Mouse (Mus musculus): ENCODE results near the gene Sgtb.

Sgtb gene

DNA sequence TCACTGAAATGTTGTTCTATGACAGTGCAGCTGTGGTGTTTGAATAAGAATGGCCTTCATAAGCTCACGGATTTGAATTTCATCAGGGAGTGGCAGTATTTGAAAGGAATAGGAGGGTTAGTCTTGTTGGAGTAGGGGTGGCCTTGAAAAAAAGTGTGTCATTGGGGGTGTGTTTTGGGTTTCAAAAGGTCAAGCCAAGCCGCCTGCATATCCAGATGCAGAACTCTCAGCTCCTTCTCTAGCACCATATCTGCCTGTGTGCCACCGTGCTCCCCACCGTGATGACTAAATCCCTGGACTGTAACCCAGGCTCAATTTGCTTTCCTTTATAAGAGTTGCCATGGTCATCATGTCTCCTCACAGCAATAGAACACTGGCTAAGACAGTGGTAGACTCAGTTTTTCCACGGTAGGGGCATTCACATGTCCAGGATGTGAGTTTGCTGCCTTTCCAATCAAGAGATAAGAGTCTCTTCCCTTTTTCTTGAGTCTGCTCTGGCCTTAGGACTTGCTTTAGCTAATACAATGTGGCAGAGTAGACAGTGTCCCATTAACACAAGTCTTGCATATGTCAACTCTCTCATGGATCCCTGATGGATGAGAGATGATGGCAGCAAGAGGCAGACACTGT lies 7.8 kb upstream of the Sgtb start:
- in situ Hi-C loops (cut with MboI; ENCODE audit: low pct_unique_long_range_greater_than_20kb in 1 of 2, low sequenced_read_pairs in 2 of 2, unreplicated experiment in 1 of 2) = no loop called here

DNA sequence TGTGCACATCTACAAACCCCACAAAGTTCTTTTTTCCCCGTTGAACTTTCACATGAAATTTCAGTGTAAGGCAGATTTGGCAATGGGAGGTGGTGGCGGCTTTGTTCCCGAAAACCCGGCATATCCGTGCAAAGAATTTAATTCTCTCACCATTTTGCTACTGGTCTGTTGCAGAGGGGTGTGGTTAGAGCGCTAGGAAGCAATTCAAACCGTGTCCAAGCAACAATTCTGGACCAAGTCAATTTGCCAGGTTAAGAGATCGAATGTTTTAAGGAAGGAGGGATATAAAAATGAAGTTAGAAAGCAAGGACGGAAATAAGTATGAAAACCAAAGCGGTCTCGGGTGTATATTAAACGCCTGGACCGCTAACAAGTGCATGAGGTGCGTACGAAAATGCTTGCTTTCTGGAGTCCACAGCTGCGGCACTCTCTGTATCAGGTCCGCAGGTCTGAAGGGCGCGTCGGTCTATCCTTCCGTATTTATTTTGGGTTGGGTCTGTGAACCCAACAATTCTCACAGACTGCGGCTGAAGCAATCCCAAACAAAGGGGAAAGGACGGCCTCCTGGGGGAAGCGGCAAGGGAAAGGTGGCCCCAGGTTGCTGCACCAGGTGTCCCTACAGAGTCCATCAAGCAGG lies 772 bp upstream of the Sgtb start:
- in situ Hi-C loops (cut with MboI; ENCODE audit: low pct_unique_long_range_greater_than_20kb in 1 of 2, low sequenced_read_pairs in 2 of 2, unreplicated experiment in 1 of 2) = no loop called here

DNA sequence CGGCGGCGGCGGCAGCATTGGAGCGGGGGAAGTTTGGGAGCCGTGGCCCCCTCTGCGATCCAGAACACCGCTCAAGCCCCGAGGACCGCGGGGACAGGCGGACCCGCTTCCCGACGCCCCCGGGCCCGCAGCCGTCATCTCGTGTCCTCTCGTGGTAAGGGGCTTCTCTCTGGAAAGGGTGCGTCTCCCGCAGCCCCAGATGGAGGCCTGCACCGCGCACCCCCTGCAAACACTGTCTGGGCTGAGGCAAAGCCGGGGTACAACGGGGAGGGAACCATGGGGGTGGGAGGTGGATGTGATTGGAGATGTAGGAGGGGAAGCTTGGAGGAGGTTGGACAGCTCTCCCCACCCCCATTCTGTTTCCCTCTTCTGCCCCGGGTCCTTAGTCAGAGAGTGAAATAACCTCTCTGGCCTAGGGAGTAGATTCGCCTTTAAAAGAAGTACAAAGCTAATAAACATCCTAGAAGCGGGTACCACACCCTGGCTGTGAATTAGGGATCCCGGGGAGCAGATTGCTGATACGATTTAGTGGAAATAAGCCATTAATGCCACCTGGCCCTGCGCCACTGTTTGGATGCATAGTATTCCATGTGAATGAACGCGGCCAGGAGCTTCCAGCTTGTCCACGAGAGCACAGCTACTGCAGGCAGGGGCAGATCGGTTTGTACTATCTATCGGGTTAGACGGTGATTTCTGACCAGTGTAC lies 428 bp downstream of the Sgtb start:
- in situ Hi-C loops (cut with MboI; ENCODE audit: low pct_unique_long_range_greater_than_20kb in 1 of 2, low sequenced_read_pairs in 2 of 2, unreplicated experiment in 1 of 2) = no loop called here

DNA sequence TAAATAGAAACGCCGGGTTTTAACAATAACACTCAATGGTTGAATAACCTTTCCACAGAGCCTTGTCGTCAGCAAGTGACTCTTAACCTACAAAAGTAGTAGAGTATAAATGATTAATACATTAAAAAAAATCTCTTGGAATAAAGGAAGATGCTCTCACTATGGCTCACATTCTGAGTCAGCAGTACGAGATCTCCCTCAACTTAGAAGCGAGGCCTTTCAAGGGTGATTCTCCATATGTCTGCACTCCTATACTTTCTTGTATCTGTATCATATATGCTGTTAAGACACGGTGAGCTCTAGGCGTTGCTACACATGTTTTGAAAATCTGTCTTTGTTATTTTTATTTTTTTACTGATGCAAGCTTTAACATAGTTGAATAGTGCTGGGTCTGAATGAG lies 985 bp downstream of the Sgtb start:
- in situ Hi-C loops (cut with MboI; ENCODE audit: low pct_unique_long_range_greater_than_20kb in 1 of 2, low sequenced_read_pairs in 2 of 2, unreplicated experiment in 1 of 2) = no loop called here

DNA sequence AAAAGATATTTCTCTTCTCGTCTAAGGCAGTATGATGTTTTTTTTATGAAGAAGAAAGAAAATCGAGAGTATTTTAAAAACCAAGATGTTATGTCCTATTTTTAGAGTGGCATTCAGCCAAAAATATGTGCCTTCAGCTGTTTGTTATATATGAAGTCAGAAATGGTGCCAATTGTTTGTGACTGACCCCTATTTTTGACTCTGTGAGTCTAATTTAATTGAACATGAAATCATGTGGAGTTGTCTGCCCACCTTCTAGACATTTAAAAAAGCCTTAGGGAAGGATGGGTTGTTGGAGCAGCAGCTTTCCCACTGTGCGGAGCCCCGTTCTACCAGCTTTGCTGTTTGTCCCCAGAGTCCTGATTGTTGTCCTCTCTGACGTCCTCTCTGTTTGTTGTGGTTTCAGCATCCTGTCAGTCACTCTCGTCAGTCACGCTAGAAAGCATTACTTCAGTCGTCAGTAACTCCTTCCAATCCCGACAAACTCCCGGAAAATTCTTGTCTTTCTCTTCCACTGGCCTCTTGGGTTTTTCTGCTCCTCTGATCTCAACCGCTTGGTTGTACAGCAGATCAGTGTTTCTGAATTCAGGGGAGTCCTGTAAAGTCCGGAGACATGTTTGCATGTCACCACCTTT lies 2.8 kb downstream of the Sgtb start:
- in situ Hi-C loops (cut with MboI; ENCODE audit: low pct_unique_long_range_greater_than_20kb in 1 of 2, low sequenced_read_pairs in 2 of 2, unreplicated experiment in 1 of 2) = no loop called here

DNA sequence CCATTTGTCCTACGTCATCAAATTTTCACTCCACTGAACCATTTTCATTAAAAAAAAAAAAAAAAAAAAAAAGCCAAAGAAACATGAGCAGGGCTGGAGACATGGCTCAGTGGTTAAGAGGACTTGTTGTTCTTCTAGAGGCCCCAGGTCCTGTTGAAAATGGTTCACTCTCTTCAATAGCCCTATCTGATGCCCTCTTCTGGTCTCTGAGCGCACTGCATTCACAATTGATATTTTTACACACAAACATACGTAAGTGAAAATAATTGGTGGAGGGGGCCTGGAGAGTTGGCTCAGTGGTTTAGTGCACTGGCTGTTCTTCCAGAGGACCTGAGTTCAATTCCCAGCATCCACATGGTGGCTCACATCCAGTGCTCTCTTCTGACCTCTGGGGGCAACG lies 4.2 kb downstream of the Sgtb start:
- in situ Hi-C loops (cut with MboI; ENCODE audit: low pct_unique_long_range_greater_than_20kb in 1 of 2, low sequenced_read_pairs in 2 of 2, unreplicated experiment in 1 of 2) = no loop called here

DNA sequence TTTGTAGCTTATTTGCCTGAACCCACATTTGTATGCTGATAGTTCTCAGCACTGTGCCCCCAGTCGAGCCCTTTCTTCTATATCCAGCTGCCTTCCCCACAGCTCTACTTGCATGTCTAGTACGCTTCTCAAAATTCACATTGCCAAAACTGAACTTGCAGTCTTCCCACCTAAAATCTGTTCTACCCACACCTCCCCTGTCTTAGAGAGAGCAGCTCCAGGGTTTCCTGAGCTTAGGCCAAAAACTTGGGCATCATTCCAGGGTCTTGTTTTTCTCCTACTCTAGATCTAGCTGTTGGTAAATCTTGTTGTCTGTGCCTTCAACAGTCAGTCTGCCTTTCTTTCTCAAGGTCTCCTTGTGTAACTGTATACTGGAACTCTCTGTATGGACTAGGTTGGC lies 5.3 kb downstream of the Sgtb start:
- in situ Hi-C loops (cut with MboI; ENCODE audit: low pct_unique_long_range_greater_than_20kb in 1 of 2, low sequenced_read_pairs in 2 of 2, unreplicated experiment in 1 of 2) = no loop called here

DNA sequence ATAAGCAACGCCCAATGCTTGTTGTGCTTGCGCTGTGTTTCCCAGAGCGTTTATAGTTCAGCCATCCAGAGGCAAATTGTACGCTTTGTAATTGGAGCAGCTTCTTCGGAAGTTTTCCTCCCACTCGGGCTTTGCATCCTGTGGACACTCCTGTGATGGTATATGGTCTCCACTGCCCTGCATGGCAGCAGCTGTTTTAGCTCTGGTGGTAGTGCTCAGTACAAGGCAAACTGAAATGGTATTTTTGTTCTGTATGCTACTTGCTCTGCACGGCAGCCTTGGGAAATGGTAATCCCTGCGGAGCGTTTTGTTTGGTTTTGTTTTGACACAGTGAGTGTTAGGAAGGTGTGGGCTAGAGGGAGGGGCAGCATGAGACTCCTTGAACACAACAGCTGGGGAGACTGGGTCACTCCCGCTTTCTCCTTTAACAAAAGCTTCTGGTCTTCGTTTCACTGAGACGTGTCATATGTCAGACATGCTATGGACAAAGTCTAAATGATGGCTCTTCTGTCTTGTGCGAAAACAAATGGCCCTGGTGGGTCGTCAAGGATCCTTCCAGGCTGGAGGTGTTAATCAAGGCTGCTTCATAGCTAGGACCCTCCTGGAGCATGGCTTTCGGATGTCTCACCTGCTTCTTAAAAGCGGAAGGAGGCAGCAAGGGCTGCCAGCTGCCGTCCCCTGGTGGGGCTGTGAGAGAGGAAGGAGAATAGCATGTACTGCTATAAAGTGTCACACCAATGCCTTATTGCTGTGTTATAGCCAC lies 12.7 kb downstream of the Sgtb start:
- in situ Hi-C loops (cut with MboI; ENCODE audit: low pct_unique_long_range_greater_than_20kb in 1 of 2, low sequenced_read_pairs in 2 of 2, unreplicated experiment in 1 of 2) = no loop called here

DNA sequence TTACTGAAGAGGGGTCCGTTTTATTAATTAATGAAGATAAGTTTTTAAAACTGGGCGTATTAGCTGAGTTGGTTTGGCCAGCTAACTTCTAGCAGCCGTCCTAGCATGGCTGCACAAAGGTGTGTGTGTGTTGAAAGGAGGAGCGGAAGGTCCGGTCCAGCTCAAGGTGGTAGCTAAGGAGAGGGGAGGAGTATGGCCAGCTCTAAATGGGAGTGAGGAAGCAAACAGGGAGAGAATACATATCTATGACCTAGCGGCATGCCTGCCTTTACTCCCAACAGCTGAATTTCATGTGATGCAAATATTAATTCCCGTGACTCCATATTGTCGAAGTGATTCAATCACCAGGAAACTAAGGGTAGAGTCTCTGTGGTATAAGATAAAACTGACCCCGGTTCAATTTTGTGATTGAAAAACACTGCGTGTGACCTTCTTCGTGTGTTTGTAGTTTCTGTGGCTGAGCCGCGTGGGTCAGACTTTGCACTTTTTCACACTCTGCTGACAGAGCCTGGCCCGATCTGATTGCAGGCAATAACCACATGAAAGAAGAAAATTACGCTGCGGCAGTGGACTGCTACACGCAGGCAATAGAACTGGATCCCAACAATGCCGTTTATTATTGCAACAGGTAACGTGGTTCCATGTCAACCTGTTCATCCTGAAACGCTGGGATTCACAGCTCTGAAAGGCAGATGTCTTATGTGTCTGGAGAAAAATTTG lies 14.3 kb downstream of the Sgtb start:
- in situ Hi-C loops (cut with MboI; ENCODE audit: low pct_unique_long_range_greater_than_20kb in 1 of 2, low sequenced_read_pairs in 2 of 2, unreplicated experiment in 1 of 2) = no loop called here

DNA sequence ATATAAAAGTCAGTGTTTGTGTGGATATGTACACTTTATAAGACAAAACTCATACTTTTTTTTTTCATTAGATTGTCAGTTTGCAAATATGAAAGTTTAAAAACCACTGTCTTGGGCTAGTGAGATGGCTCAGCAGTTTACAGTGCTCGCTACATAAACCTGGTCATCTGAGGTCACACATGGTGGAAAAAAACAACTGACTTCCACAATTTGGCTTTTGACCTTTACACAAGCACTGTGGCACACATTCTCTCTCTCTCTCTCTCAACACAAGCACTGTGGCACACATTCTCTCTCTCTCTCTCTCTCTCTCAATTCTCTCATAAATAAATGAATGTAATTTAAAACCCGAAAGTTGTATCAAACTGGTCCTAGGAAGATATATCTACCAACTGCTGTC lies 23.0 kb downstream of the Sgtb start:
- in situ Hi-C loops (cut with MboI; ENCODE audit: low pct_unique_long_range_greater_than_20kb in 1 of 2, low sequenced_read_pairs in 2 of 2, unreplicated experiment in 1 of 2) = no loop called here

DNA sequence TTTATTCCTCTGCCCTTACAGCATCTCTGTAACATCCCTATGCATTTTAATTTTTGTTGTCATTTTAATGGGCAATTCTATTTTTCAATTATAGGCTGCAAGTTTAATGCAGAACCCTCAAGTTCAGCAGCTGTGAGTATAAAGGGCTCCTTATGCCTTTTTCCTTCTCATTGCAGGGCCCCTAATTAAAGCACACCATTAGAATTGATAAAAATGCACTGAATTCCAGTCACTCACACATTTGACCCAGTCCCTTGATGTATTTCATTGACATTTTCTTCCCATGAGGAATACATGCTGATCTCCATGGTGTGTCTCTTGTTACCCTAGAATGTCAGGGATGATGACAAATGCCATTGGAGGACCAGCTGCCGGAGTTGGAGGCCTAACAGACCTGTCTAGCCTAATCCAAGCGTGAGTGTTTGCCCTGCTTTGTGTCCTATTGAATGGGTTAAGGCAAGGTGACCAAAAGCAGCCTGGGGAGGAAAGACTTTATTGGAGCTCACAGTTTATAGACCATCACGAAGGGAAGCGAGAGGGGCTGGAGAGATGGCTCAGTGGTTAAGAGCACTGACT lies 25.1 kb downstream of the Sgtb start:
- in situ Hi-C loops (cut with MboI; ENCODE audit: low pct_unique_long_range_greater_than_20kb in 1 of 2, low sequenced_read_pairs in 2 of 2, unreplicated experiment in 1 of 2) = no loop called here

DNA sequence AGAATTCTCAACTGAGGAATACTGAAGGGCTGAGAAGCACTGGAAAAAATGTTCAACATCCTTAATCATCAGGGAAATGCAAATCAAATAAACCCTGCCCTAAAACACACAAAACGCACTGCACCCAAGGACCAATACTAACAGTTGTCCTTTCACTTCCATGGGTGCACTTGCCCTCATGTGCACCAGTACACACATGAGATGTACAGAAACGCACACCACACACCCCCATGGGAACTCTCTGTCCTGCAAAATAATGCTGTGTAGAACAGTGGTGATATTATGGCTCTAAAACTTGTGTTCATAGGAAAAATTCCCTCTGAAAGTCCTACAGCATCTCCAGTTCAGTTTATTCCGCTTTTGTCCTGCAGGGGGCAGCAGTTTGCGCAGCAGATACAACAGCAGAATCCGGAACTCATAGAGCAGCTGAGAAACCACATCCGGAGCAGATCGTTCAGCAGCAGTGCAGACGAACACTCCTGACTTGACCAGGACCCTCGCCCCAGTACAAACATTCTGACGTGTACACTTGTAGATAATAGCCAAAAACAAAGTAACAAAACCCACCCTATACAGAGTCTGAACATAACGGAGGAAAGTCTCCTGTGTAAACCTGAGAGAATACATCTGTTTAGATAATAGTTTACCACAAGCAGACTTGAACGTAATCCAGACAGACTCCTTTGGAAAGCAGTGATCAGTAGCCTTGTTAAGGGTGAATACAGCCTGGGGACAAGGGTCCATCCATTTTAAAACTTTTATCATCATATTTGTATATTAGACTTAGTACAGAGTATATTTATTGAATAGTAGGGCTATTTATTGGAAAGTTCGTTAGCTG lies 30.0 kb downstream of the Sgtb start:
- in situ Hi-C loops (cut with MboI; ENCODE audit: low pct_unique_long_range_greater_than_20kb in 1 of 2, low sequenced_read_pairs in 2 of 2, unreplicated experiment in 1 of 2) = no loop called here

DNA sequence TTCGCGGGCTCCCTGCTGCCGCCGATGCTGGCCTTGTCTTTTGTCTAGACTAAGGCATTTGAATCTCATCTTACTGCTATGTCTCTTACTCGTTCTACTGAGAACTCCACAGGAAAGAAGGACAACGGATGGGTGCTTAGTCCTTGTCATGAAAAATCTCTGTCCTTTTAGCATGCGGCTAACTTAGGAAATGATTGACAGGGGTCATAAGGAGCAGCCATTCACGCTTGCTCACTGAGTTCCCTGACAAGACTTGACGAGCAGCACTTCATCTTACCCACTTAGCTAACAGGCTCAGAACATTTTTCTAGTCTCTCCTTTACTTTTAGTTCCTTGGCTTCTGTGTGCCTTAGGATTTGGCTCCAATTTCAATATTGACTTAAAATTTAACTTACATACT lies 35.3 kb downstream of the Sgtb start:
- in situ Hi-C loops (cut with MboI; ENCODE audit: low pct_unique_long_range_greater_than_20kb in 1 of 2, low sequenced_read_pairs in 2 of 2, unreplicated experiment in 1 of 2) = no loop called here

DNA sequence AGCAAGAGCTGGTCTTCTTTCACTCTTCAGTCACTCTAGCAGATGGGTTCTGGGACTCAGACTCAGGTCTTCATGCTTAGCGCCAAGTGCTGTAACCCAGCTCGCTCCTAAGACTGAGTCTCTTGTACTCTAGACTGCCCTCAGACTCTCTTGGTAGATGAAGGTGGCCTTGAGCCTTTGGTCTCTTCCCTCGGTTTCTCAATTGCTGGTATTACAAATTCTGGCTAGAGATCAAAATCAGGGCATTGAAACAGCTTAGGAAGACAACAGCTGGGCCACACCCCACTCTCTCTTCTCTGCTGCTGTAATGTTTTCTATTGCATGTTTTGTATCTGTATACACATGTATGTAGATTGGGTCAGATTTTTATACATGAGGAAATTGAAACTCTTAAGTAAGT lies 36.1 kb downstream of the Sgtb start:
- in situ Hi-C loops (cut with MboI; ENCODE audit: low pct_unique_long_range_greater_than_20kb in 1 of 2, low sequenced_read_pairs in 2 of 2, unreplicated experiment in 1 of 2) = no loop called here

DNA sequence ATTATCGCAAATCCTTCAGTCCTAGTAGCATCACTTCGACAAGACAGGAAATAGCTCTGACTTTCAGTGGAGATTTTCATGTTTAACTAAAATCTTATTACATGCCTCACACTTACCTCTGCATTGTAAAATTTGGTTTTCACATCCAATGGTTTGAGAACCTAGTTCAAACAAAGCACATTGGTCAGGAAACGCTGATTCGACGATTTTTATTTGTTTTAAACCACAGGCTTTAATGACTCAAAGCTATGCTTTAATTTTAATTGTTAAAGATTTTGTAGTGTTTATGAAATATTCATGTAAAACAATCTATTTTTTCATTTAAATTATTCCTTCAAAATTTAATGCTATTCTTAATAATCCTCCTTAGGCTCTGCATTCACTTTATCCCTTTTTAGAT lies 44.6 kb downstream of the Sgtb start:
- in situ Hi-C loops (cut with MboI; ENCODE audit: low pct_unique_long_range_greater_than_20kb in 1 of 2, low sequenced_read_pairs in 2 of 2, unreplicated experiment in 1 of 2) = no loop called here

DNA sequence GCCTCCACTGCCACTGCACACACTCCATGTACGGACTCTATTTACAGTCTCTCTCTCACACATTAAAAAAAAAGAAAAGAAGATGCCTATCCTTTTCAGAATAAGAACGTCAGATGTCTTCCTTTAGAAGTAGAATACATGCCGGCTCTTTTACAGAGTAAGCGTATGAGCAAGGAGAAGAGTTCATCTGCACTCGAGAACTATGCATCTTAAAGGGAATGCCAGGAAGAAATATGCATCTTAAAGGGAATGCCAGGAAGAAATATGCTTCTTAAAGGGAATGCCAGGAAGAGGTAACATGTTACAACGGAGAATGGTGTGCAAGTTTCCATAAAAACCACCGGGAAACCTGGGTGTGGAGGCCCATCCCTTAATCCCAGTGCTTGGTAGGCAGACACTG lies 45.6 kb downstream of the Sgtb start:
- in situ Hi-C loops (cut with MboI; ENCODE audit: low pct_unique_long_range_greater_than_20kb in 1 of 2, low sequenced_read_pairs in 2 of 2, unreplicated experiment in 1 of 2) = no loop called here

DNA sequence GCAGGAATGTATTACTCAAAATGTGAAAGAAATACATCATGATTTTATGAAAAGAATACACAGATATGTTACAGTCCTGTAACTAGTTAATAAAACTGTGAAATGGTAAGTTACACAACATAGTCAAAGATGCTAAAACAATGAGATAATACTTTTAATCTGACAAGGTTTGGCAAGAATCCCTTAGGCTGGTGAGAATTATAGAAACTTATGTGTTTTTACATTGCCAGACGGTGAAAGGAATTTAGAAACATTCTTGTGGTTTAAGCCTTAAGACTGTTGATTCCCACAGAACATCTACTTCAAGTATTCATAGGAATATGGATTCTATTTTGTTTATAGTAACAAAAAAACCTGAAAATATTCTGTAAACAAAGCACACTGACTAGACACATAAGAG lies 46.1 kb downstream of the Sgtb start:
- in situ Hi-C loops (cut with MboI; ENCODE audit: low pct_unique_long_range_greater_than_20kb in 1 of 2, low sequenced_read_pairs in 2 of 2, unreplicated experiment in 1 of 2) = no loop called here
